Mouse (Mus musculus) thymus, adult 2 months (tissue): ENCODE results near the gene Snrnp70.

Experiments used
- CTCF ChIP-seq: fragments of 200-500 bp; IDR thresholded peaks from 2 replicates; pipeline ENCODE4 v1.5.1; 2012; ENCODE audit warnings: mild to moderate bottlenecking, control low read depth, low read length, moderate library complexity, borderline replicate concordance; ENCODE audit not compliant: control insufficient read depth, poor library complexity, insufficient read depth; ENCODE audit errors: extremely low read depth
- POLR2A ChIP-seq: fragments of 200-500 bp; IDR thresholded peaks from 2 replicates; pipeline ENCODE4 v1.6.1; 2012; ENCODE audit warnings: mild to moderate bottlenecking, low read length, control low read depth, moderate library complexity; ENCODE audit not compliant: control insufficient read depth, poor library complexity, insufficient read depth; ENCODE audit errors: extremely low read depth

GRCm38 (mm10) chr7:45367020-45367880 lies 28.3 kb downstream of the Snrnp70 start:
- TF ChIP-seq POLR2A = peak; percentile 36; the same call in 1 of the 2 replicates
- peak; percentile 80 for TF ChIP-seq CTCF
